Mouse (Mus musculus): ENCODE data around the gene Tmbim4. TPM values are rescaled to one million over a fixed set of nuclear protein-coding genes. Genes with fewer than 3 reads are reported as not detected.

Gene Tmbim4
- polyA plus RNA-seq, 1 experiment: 52.1 TPM

- H3K4me3 ChIP-seq (ENCODE audit: low read depth, low read length): no peak overlapping the region
- no peak for TF ChIP-seq EP300 (IDR thresholded peaks at IDR 0.05; ENCODE audit: insufficient read depth, low read depth, low read length)
- TF ChIP-seq CTCF (IDR thresholded peaks at IDR 0.05; ENCODE audit: low read depth, low read length): no peak
- no peaks in the 10 kb centered on the region for H3K9me3 ChIP-seq (replicated peaks; ENCODE audit: control insufficient read depth, insufficient read depth, low read length, poor library complexity, severe bottlenecking)
- H3K9ac ChIP-seq (ENCODE audit: low read depth, poor library complexity, severe bottlenecking): no peak overlapping the region
- H3K27me3 ChIP-seq (ENCODE audit: control insufficient read depth, insufficient read depth, low read length, poor library complexity, severe bottlenecking): no peaks in the 10 kb centered on the region
- H3K4me1 ChIP-seq (ENCODE audit: control insufficient read depth, insufficient read depth, low read length): no peaks in the 10 kb centered on the region
- H3K27ac ChIP-seq (ENCODE audit: insufficient read depth, low read length): no peak overlapping the region
- no peaks in the 10 kb centered on the region for H3K36me3 ChIP-seq (ENCODE audit: control insufficient read depth, insufficient read depth, low read length, poor library complexity, severe bottlenecking)
Observed at GRCm38 (mm10) chr10:120245681-120246080, 44.3 kb downstream of the Tmbim4 start.

DNA sequence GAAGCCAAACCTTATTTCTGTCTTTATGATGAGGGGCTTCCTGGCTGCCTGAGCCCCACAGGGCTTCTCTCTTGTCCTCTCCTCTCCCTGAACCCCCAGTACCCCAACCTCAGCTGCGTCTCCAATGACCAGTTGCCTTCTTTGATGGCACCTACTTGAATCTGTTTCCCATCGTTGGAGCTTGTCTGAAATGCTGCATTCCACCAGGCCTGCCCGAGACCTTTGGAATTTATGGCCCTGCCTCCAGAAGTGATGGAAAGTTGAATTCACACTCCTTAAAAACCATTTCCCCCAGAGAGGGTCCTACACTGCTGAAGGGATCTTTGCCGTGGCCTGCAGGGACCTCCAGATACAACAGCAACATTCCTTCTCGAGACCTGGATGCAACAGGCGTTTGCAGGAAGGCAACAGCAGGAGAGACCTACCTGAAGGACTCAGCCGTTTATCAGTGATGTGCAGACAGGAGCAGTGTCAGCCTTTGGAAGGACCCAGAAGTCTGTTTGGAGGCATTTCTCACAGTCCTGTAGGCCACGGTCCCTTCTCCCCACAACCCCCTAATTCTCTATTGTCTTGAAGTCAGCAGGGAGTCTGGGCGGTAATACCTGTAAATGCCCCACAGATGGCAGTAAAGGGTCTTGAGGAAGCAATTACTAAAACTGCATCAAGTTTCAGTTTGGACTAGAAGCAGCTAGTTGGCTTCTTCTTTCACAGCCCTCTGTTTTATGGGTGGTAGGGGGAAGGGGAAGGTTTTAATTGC, 45.8 kb downstream of the Tmbim4 start:
- TF ChIP-seq CTCF (IDR thresholded peaks at IDR 0.05; ENCODE audit: low read depth, low read length): peak; percentile 8
- TF ChIP-seq EP300 (IDR thresholded peaks at IDR 0.05; ENCODE audit: insufficient read depth, low read depth, low read length): no peak
- TF ChIP-seq POLR2A (IDR thresholded peaks at IDR 0.05; ENCODE audit: insufficient read depth, low read length): no peak
- H3K9ac ChIP-seq (ENCODE audit: low read depth, poor library complexity, severe bottlenecking): no peak overlapping the region
- no peak overlapping the region for H3K27ac ChIP-seq (ENCODE audit: insufficient read depth, low read length)
- H3K36me3 ChIP-seq (ENCODE audit: control insufficient read depth, insufficient read depth, low read length, poor library complexity, severe bottlenecking): no peaks in the 10 kb centered on the region
- H3K4me3 ChIP-seq (ENCODE audit: low read depth, low read length): no peak overlapping the region
- no peaks in the 10 kb centered on the region for H3K27me3 ChIP-seq (ENCODE audit: control insufficient read depth, insufficient read depth, low read length, poor library complexity, severe bottlenecking)
- no peaks in the 10 kb centered on the region for H3K4me1 ChIP-seq (ENCODE audit: control insufficient read depth, insufficient read depth, low read length)
- H3K9me3 ChIP-seq (replicated peaks; ENCODE audit: control insufficient read depth, insufficient read depth, low read length, poor library complexity, severe bottlenecking): no peaks in the 10 kb centered on the region

DNA sequence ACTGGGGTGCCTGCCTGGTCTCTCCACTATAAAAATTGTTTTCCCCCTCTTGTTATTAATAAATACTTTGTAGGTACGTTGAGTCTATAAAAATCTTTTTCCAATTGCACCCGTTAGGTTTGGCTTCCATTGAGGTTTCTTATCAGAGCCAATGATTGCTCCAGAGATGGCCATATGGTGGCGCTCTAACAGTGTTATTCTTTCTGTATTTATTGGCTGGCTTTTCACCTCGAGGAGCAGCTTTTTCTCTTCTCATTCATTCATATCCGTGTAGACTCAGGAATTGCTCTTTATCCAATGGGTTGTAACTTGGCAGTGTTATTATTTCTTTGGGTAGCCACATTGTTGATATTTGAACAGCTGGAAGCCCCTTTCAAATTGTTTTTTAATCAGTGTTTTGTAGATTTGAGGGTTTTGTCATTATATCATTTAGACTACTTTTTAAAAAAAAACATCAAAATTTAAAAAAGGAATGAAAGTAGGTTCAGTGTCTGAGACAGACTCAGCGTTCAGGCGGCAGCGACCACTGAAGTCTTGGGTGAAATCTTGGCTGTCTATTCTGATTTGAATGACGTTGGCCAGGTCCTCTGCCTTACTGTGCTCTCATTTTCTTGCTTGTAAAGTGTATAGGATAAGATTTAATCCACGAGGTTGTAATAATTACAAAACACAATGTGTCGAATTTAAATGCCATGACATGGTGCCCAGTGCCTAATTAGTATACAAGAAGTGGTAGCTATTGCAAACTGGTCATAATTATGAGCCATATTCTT, 49.7 kb downstream of the Tmbim4 start:
- Histone ChIP-seq H3K4me1 (ENCODE audit: control insufficient read depth, insufficient read depth, low read length) (no peaks in the 10 kb centered on the region), H3K9me3 (replicated peaks; ENCODE audit: control insufficient read depth, insufficient read depth, low read length, poor library complexity, severe bottlenecking) (no peaks in the 10 kb centered on the region), H3K27ac (ENCODE audit: insufficient read depth, low read length) (no peak overlapping the region), H3K4me3 (ENCODE audit: low read depth, low read length) (no peak overlapping the region), H3K9ac (ENCODE audit: low read depth, poor library complexity, severe bottlenecking) (no peak overlapping the region), H3K27me3 (ENCODE audit: control insufficient read depth, insufficient read depth, low read length, poor library complexity, severe bottlenecking) (no peaks in the 10 kb centered on the region), H3K36me3 (ENCODE audit: control insufficient read depth, insufficient read depth, low read length, poor library complexity, severe bottlenecking) (no peaks in the 10 kb centered on the region)
- no peak for TF ChIP-seq EP300 (IDR thresholded peaks at IDR 0.05; ENCODE audit: insufficient read depth, low read depth, low read length)
- TF ChIP-seq CTCF (IDR thresholded peaks at IDR 0.05; ENCODE audit: low read depth, low read length): no peak
- TF ChIP-seq POLR2A (IDR thresholded peaks at IDR 0.05; ENCODE audit: insufficient read depth, low read length): no peak

DNA sequence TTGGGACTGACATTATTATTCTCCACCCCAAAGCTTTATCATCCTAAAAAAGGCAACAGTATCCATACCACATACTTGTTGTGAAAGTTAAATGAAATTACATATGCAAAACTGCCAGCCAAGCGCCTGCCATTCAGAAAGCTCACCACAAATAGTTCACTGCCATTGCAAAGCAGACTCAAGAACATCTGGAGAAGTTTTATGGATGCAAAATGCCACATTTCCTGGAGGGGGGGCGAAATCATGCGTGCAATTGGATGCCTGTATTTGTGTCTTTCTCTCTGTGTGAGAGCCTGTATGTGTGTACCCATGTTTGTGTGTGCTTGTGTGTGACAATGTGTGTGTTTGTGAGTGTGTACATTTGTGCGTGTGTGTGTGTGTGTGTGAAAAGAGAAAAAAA, 50.4 kb downstream of the Tmbim4 start:
- Histone ChIP-seq H3K4me3 (ENCODE audit: low read depth, low read length) (no peak overlapping the region), H3K9ac (ENCODE audit: low read depth, poor library complexity, severe bottlenecking) (no peak overlapping the region), H3K27ac (ENCODE audit: insufficient read depth, low read length) (no peak overlapping the region), H3K9me3 (replicated peaks; ENCODE audit: control insufficient read depth, insufficient read depth, low read length, poor library complexity, severe bottlenecking) (no peaks in the 10 kb centered on the region), H3K36me3 (ENCODE audit: control insufficient read depth, insufficient read depth, low read length, poor library complexity, severe bottlenecking) (no peaks in the 10 kb centered on the region), H3K27me3 (ENCODE audit: control insufficient read depth, insufficient read depth, low read length, poor library complexity, severe bottlenecking) (no peaks in the 10 kb centered on the region), H3K4me1 (ENCODE audit: control insufficient read depth, insufficient read depth, low read length) (no peaks in the 10 kb centered on the region)
- TF ChIP-seq EP300 (IDR thresholded peaks at IDR 0.05; ENCODE audit: insufficient read depth, low read depth, low read length) (no peak), POLR2A (IDR thresholded peaks at IDR 0.05; ENCODE audit: insufficient read depth, low read length) (no peak), CTCF (IDR thresholded peaks at IDR 0.05; ENCODE audit: low read depth, low read length) (no peak)

DNA sequence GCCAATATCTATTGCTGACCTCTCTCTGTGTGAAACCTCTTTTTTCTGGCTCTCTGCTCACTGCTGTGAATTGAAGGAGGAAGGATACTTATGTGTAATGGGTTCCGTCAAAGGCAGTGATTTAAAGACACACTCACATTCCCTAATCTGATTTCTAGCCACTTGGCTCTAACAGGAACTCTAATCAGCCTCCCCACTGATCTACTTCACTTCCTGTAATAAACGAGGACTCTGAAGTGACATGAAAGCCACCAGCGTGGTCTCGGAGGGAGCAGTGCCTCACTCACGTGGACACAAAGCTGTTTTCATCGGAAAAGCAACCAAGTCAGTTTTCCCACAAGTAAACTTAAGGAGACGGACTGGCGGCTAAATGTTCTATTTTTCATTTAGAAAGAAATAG, 51.4 kb downstream of the Tmbim4 start:
- H3K4me3 ChIP-seq (ENCODE audit: low read depth, low read length): no peak overlapping the region

GRCm38 (mm10) chr10:120257231-120257630, 55.8 kb downstream of the Tmbim4 start:
- Histone ChIP-seq H3K4me3 (ENCODE audit: low read depth, low read length) (no peak overlapping the region), H3K27ac (ENCODE audit: insufficient read depth, low read length) (no peak overlapping the region), H3K9ac (ENCODE audit: low read depth, poor library complexity, severe bottlenecking) (no peak overlapping the region), H3K36me3 (ENCODE audit: control insufficient read depth, insufficient read depth, low read length, poor library complexity, severe bottlenecking) (no peaks in the 10 kb centered on the region), H3K9me3 (replicated peaks; ENCODE audit: control insufficient read depth, insufficient read depth, low read length, poor library complexity, severe bottlenecking) (no peaks in the 10 kb centered on the region), H3K4me1 (ENCODE audit: control insufficient read depth, insufficient read depth, low read length) (no peaks in the 10 kb centered on the region), H3K27me3 (ENCODE audit: control insufficient read depth, insufficient read depth, low read length, poor library complexity, severe bottlenecking) (no peaks in the 10 kb centered on the region)
- TF ChIP-seq CTCF (IDR thresholded peaks at IDR 0.05; ENCODE audit: low read depth, low read length): no peak
- TF ChIP-seq POLR2A (IDR thresholded peaks at IDR 0.05; ENCODE audit: insufficient read depth, low read length): no peak
- TF ChIP-seq EP300 (IDR thresholded peaks at IDR 0.05; ENCODE audit: insufficient read depth, low read depth, low read length): no peak

More for the DNA sequence above, 51.4 kb downstream of the Tmbim4 start:
- TF ChIP-seq POLR2A (IDR thresholded peaks at IDR 0.05; ENCODE audit: insufficient read depth, low read length) (no peak), CTCF (IDR thresholded peaks at IDR 0.05; ENCODE audit: low read depth, low read length) (no peak), EP300 (IDR thresholded peaks at IDR 0.05; ENCODE audit: insufficient read depth, low read depth, low read length) (no peak)
- H3K36me3 ChIP-seq (ENCODE audit: control insufficient read depth, insufficient read depth, low read length, poor library complexity, severe bottlenecking): no peaks in the 10 kb centered on the region
- no peaks in the 10 kb centered on the region for H3K4me1 ChIP-seq (ENCODE audit: control insufficient read depth, insufficient read depth, low read length)
- H3K9ac ChIP-seq (ENCODE audit: low read depth, poor library complexity, severe bottlenecking): no peak overlapping the region
- H3K27ac ChIP-seq (ENCODE audit: insufficient read depth, low read length): no peak overlapping the region
- no peaks in the 10 kb centered on the region for H3K9me3 ChIP-seq (replicated peaks; ENCODE audit: control insufficient read depth, insufficient read depth, low read length, poor library complexity, severe bottlenecking)
- no peaks in the 10 kb centered on the region for H3K27me3 ChIP-seq (ENCODE audit: control insufficient read depth, insufficient read depth, low read length, poor library complexity, severe bottlenecking)
